ENCODE assay signal across 9 mouse cellular contexts in the genomic region with DNA sequence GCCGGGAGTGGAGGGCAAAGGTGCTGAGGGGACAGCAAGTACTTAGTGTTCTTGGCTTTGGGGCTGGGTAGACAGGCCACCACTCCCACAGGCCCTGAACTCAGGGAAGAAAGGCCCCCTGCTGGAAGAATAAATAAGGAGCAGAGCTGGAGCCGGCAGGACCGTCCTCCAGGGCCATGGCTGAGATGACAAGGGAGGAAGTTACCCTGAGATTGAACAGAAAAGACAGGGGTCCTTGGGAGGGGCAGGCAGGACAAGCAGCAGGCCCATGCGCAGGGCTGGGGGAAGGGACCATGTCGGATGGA. TPM values are rescaled to one million over a fixed set of nuclear protein-coding genes. Genes with fewer than 3 reads are reported as not detected.
DNase-seq lines count a peak whose midpoint lies in the region; ATAC-seq and TF ChIP-seq lines count a peak whose summit lies in the region.
"Had no signal": no experiment of that assay in that cellular context is flagged by ENCODE, and none has a peak within 500 bp of the region (broad histone marks: within the 10 kb centered on the region; RNA-seq: fewer than 3 reads in every experiment).

No protein-coding gene starts in this region.

- no peaks in the 10 kb centered on the region for H3K9me3 ChIP-seq in forebrain, embryonic 10.5 days
- H3K9me3 ChIP-seq in forebrain, embryonic 15.5 days: no peaks in the 10 kb centered on the region
- H3K9me3 ChIP-seq in intestine, embryonic 14.5 days (ENCODE audit: control insufficient read depth, low read length): no peaks in the 10 kb centered on the region
- H3K9me3 ChIP-seq in lung, embryonic 14.5 days (ENCODE audit: low read depth, low read length): no peaks in the 10 kb centered on the region

- peak overlapping the region; percentile 10; the same call in 1 of the 2 replicates for H3K4me3 ChIP-seq in forebrain, embryonic 10.5 days
- no peak overlapping the region for H3K4me3 ChIP-seq in forebrain, embryonic 15.5 days
- no peak overlapping the region for H3K4me3 ChIP-seq in intestine, embryonic 14.5 days (ENCODE audit: low read depth, low read length)
- H3K4me3 ChIP-seq in lung, embryonic 14.5 days (ENCODE audit: low read depth, low read length): no peak overlapping the region

- TF ChIP-seq CTCF in lung, embryonic 14.5 days (IDR thresholded peaks at IDR 0.05; ENCODE audit: low read depth): peak; percentile 63

- DNase-seq in forebrain, embryonic 10.5 days (ENCODE audit: extremely low spot score, low spot score): no peak
- DNase-seq in NIH3T3 (ENCODE audit: low read depth): peak; percentile 60
- peak; percentile 69 for DNase-seq in intestine, embryonic 14.5 days (ENCODE audit: low spot score)
- peak; percentile 72 for DNase-seq in lung, embryonic 14.5 days
- no peak for DNase-seq in frontal cortex, postnatal 14 days (ENCODE audit: low spot score in 2 of 2)
- DNase-seq in ovary, postnatal 36 days (ENCODE audit: low spot score): no peak

- 28% methylated on average over 5 of the region's 5 CpGs for WGBS in forebrain, embryonic 10.5 days
- WGBS in forebrain, embryonic 15.5 days: 33% methylated on average over 5 of the region's 5 CpGs
- 12% methylated on average over 5 of the region's 5 CpGs for WGBS in intestine, embryonic 14.5 days
- WGBS in lung, embryonic 14.5 days: 22% methylated on average over 5 of the region's 5 CpGs

- H3K36me3 ChIP-seq in forebrain, embryonic 10.5 days (replicated peaks): peaks cover 79% of the 10 kb centered on the region
- H3K36me3 ChIP-seq in forebrain, embryonic 15.5 days: peaks cover 64% of the 10 kb centered on the region
- peaks cover 62% of the 10 kb centered on the region for H3K36me3 ChIP-seq in intestine, embryonic 14.5 days (ENCODE audit: control insufficient read depth, insufficient read depth, low read length)
- peaks cover 61% of the 10 kb centered on the region for H3K36me3 ChIP-seq in lung, embryonic 14.5 days (ENCODE audit: insufficient read depth)

- no peaks in the 10 kb centered on the region for H3K27me3 ChIP-seq in forebrain, embryonic 10.5 days (ENCODE audit: poor library complexity, severe bottlenecking)
- H3K27me3 ChIP-seq in forebrain, embryonic 15.5 days: no peaks in the 10 kb centered on the region
- H3K27me3 ChIP-seq in intestine, embryonic 14.5 days (replicated peaks; ENCODE audit: control insufficient read depth, insufficient read depth, low read length): no peaks in the 10 kb centered on the region
- H3K27me3 ChIP-seq in lung, embryonic 14.5 days (ENCODE audit: insufficient read depth, low read length): no peaks in the 10 kb centered on the region

- no peak overlapping the region for H3K9ac ChIP-seq in forebrain, embryonic 15.5 days (replicated peaks)
- no peak overlapping the region for H3K9ac ChIP-seq in intestine, embryonic 14.5 days (ENCODE audit: low read length)
- no peak overlapping the region for H3K9ac ChIP-seq in lung, embryonic 14.5 days

- peaks cover 33% of the 10 kb centered on the region for H3K4me1 ChIP-seq in forebrain, embryonic 10.5 days
- H3K4me1 ChIP-seq in forebrain, embryonic 15.5 days: peaks cover 16% of the 10 kb centered on the region
- peaks cover 17% of the 10 kb centered on the region for H3K4me1 ChIP-seq in intestine, embryonic 14.5 days (replicated peaks; ENCODE audit: control insufficient read depth, insufficient read depth, low read length)
- peaks cover 5% of the 10 kb centered on the region; the same call in 1 of the 2 replicates for H3K4me1 ChIP-seq in lung, embryonic 14.5 days (ENCODE audit: insufficient read depth)

- no peak overlapping the region for H3K4me2 ChIP-seq in forebrain, embryonic 15.5 days (replicated peaks)
- no peak overlapping the region for H3K4me2 ChIP-seq in intestine, embryonic 14.5 days (ENCODE audit: low read length)
- H3K4me2 ChIP-seq in lung, embryonic 14.5 days: no peak overlapping the region

- H3K27ac ChIP-seq in forebrain, embryonic 10.5 days: 0 out of 2 replicates have a peak overlapping the region, but pooled peaks have one; percentile 30
- H3K27ac ChIP-seq in forebrain, embryonic 15.5 days (replicated peaks): no peak overlapping the region
- peak overlapping the region; percentile 16; the same call in 1 of the 2 replicates for H3K27ac ChIP-seq in intestine, embryonic 14.5 days (ENCODE audit: low read depth)
- no peak overlapping the region for H3K27ac ChIP-seq in lung, embryonic 14.5 days (ENCODE audit: low read depth)

- ATAC-seq in forebrain, embryonic 15.5 days (replicated peaks): no peak
- peak; percentile 37; the same call in 1 of the 2 replicates for ATAC-seq in intestine, embryonic 14.5 days (replicated peaks; ENCODE audit: low FRiP score, low TSS enrichment, low read depth)
- 0 out of 2 replicates have a peak, but pooled peaks have one; percentile 7 for ATAC-seq in lung, embryonic 14.5 days (ENCODE audit: insufficient read depth)
- ATAC-seq in inflammation-experienced regulatory T-cells, adult 6 months: no peak

RNA-seq across cellular contexts. Expression of gene Rab1b, which starts 1.4 kb away (rescaled TPM):
- 253 and 255 TPM in 2 replicates for polyA plus RNA-seq in forebrain, embryonic 10.5 days (2016; fragmentation: Nextera tagmentation; extraction: Ambion mirVana)
- 243 and 248 TPM in 2 replicates for polyA plus RNA-seq in forebrain, embryonic 15.5 days (2015; fragmentation: Nextera tagmentation; extraction: Ambion mirVana)
- polyA plus RNA-seq in intestine, embryonic 14.5 days (2014; fragmentation: Nextera tagmentation; extraction: Ambion mirVana): 246 and 252 TPM in 2 replicates
- polyA plus RNA-seq in lung, embryonic 14.5 days (2014; fragmentation: Nextera tagmentation; extraction: Ambion mirVana): 278 and 289 TPM in 2 replicates
- 100 to 1,000 TPM in 2 of 3 experiments, 10 to 100 TPM in 1; 83.1 to 152 (median 102) TPM for polyA plus RNA-seq in inflammation-experienced regulatory T-cells, adult 6 months (2017; shearing (Covaris generic))

RNA-seq across cellular contexts. Expression of gene Cnih2, which starts 9.9 kb away (rescaled TPM):
- 33.2 and 34.2 TPM in 2 replicates for polyA plus RNA-seq in forebrain, embryonic 10.5 days (2016; fragmentation: Nextera tagmentation; extraction: Ambion mirVana)
- 324 and 348 TPM in 2 replicates for polyA plus RNA-seq in forebrain, embryonic 15.5 days (2015; fragmentation: Nextera tagmentation; extraction: Ambion mirVana)
- polyA plus RNA-seq in intestine, embryonic 14.5 days (2014; fragmentation: Nextera tagmentation; extraction: Ambion mirVana): 22.3 and 22.9 TPM in 2 replicates
- polyA plus RNA-seq in lung, embryonic 14.5 days (2014; fragmentation: Nextera tagmentation; extraction: Ambion mirVana): 14.8 and 15.3 TPM in 2 replicates
- polyA plus RNA-seq in inflammation-experienced regulatory T-cells, adult 6 months (2017; shearing (Covaris generic)): under 1 TPM in 2 of 3 experiments, not detected in 1; 0.50 to 0.59 TPM

RNA-seq across cellular contexts. Expression of gene Klc2, which starts 10.1 kb away (rescaled TPM):
- 26.4 and 27.5 TPM in 2 replicates for polyA plus RNA-seq in forebrain, embryonic 10.5 days (2016; fragmentation: Nextera tagmentation; extraction: Ambion mirVana)
- polyA plus RNA-seq in forebrain, embryonic 15.5 days (2015; fragmentation: Nextera tagmentation; extraction: Ambion mirVana): 47.0 and 50.9 TPM in 2 replicates
- 16.8 and 19.0 TPM in 2 replicates for polyA plus RNA-seq in intestine, embryonic 14.5 days (2014; fragmentation: Nextera tagmentation; extraction: Ambion mirVana)
- polyA plus RNA-seq in lung, embryonic 14.5 days (2014; fragmentation: Nextera tagmentation; extraction: Ambion mirVana): 20.4 and 24.8 TPM in 2 replicates
- 1 to 10 TPM; 4.4 to 5.0 (median 4.7) TPM for polyA plus RNA-seq in inflammation-experienced regulatory T-cells, adult 6 months (2017; shearing (Covaris generic))

RNA-seq across cellular contexts. Expression of gene Yif1a, which starts 19.9 kb away (rescaled TPM):
- polyA plus RNA-seq in forebrain, embryonic 10.5 days (2016; fragmentation: Nextera tagmentation; extraction: Ambion mirVana): 67.1 and 74.2 TPM in 2 replicates
- polyA plus RNA-seq in forebrain, embryonic 15.5 days (2015; fragmentation: Nextera tagmentation; extraction: Ambion mirVana): 53.0 and 54.3 TPM in 2 replicates
- 111 and 114 TPM in 2 replicates for polyA plus RNA-seq in intestine, embryonic 14.5 days (2014; fragmentation: Nextera tagmentation; extraction: Ambion mirVana)
- polyA plus RNA-seq in lung, embryonic 14.5 days (2014; fragmentation: Nextera tagmentation; extraction: Ambion mirVana): 99.2 and 105 TPM in 2 replicates
- 10 to 100 TPM; 45.7 to 65.4 (median 46.2) TPM for polyA plus RNA-seq in inflammation-experienced regulatory T-cells, adult 6 months (2017; shearing (Covaris generic))

RNA-seq across cellular contexts. Expression of gene Tmem151a, which starts 22.9 kb away (rescaled TPM):
- 0.47 and 1.7 TPM in 2 replicates for polyA plus RNA-seq in forebrain, embryonic 10.5 days (2016; fragmentation: Nextera tagmentation; extraction: Ambion mirVana)
- 7.9 and 8.3 TPM in 2 replicates for polyA plus RNA-seq in forebrain, embryonic 15.5 days (2015; fragmentation: Nextera tagmentation; extraction: Ambion mirVana)
- polyA plus RNA-seq in intestine, embryonic 14.5 days (2014; fragmentation: Nextera tagmentation; extraction: Ambion mirVana): 7.1 and 8.2 TPM in 2 replicates
- 3.1 and 4.4 TPM in 2 replicates for polyA plus RNA-seq in lung, embryonic 14.5 days (2014; fragmentation: Nextera tagmentation; extraction: Ambion mirVana)
- not detected for polyA plus RNA-seq in inflammation-experienced regulatory T-cells, adult 6 months (2017; shearing (Covaris generic))
- polyA plus RNA-seq: erythroblast, embryonic 14.5 days had no signal

Comparison
In these comparisons a context has a peak if more than half of its experiments do, and no peak if none do; other contexts are left out.
1. H3K27ac ChIP-seq: peak in forebrain, embryonic 10.5 days (single experiment) and intestine, embryonic 14.5 days (single experiment); none in forebrain, embryonic 15.5 days (single experiment) and lung, embryonic 14.5 days (single experiment).
2. DNase-seq: peak in NIH3T3 (single experiment), intestine, embryonic 14.5 days (single experiment) and lung, embryonic 14.5 days (single experiment); none in forebrain, embryonic 10.5 days (single experiment), frontal cortex, postnatal 14 days (0 of 2) and ovary, postnatal 36 days (single experiment).
3. ATAC-seq: peak in intestine, embryonic 14.5 days (single experiment) and lung, embryonic 14.5 days (single experiment); none in forebrain, embryonic 15.5 days (single experiment) and inflammation-experienced regulatory T-cells, adult 6 months (single experiment).